Mouse (Mus musculus) regulatory T cell (primary cell): ENCODE results near the gene Mrpl11.
"Not testable (repeated sequence)": the region's sequence is repeated elsewhere in the genome, so short reads cannot be mapped to it uniquely, and the experiment has no call there.

Experiments used
- in situ Hi-C: fragments of 300-600 bp; cut with MboI, MseI; formaldehyde crosslinking; loops from one replicate; pipeline ENCODE4 v1.15.1; 2025; ENCODE audit warnings: high pct_unique_total_duplicates

The Mrpl11 gene

GRCm38 (mm10) chr19:4992904-4993303 is 31.0 kb downstream of the Mrpl11 start:
- in situ Hi-C loops = no loop called here

- in situ Hi-C loops = no loop called here
Observed at GRCm38 (mm10) chr19:4994043-4994442, 32.1 kb downstream of the Mrpl11 start.

- in situ Hi-C loops = no loop called here
Observed at GRCm38 (mm10) chr19:4999445-5000140, 37.6 kb downstream of the Mrpl11 start.

- in situ Hi-C loops = no loop called here
Observed at GRCm38 (mm10) chr19:5001666-5002406, 39.9 kb downstream of the Mrpl11 start.

- in situ Hi-C loops = not testable (repeated sequence)
Observed at GRCm38 (mm10) chr19:5003644-5004043, 41.7 kb downstream of the Mrpl11 start.

GRCm38 (mm10) chr19:5004925-5005324 is 43.0 kb downstream of the Mrpl11 start:
- in situ Hi-C loops = no loop called here

- in situ Hi-C loops = no loop called here
Observed at GRCm38 (mm10) chr19:5013138-5013537, 51.2 kb downstream of the Mrpl11 start.

GRCm38 (mm10) chr19:5014961-5015398 is 53.0 kb downstream of the Mrpl11 start:
- in situ Hi-C loops = no loop called here

GRCm38 (mm10) chr19:5016221-5016742 is 54.3 kb downstream of the Mrpl11 start:
- in situ Hi-C loops = no loop called here
